Mouse (Mus musculus): Measurements from ENCODE around the gene Wfdc21.

- no peak for TF ChIP-seq POLR2A (IDR thresholded peaks at IDR 0.05; ENCODE audit: borderline replicate concordance, insufficient read depth, low read length)
- TF ChIP-seq CTCF (IDR thresholded peaks at IDR 0.05; ENCODE audit: borderline replicate concordance, insufficient read depth, low read depth, low read length): no peak
Measured at GRCm38 (mm10) chr11:83741841-83742240, 4.9 kb upstream of the Wfdc21 start.

Data from cerebellum, adult 2 months (tissue).